Mouse (Mus musculus) bone marrow macrophage, adult 2 months (primary cell): ENCODE results near the gene Tdp2.

Source experiments
- CTCF ChIP-seq: IDR thresholded peaks from 2 replicates; pipeline ENCODE4 v1.5.1; 2012; ENCODE audit warnings: low read depth, mild to moderate bottlenecking, low read length, moderate library complexity
- POLR2A ChIP-seq: IDR thresholded peaks from 2 replicates; pipeline ENCODE4 v1.6.1; 2012; ENCODE audit warnings: mild to moderate bottlenecking, low read depth, low read length, borderline replicate concordance

- TF ChIP-seq CTCF, result no peak
- TF ChIP-seq POLR2A, result no peak
These were observed 45.4 kb upstream of the Tdp2 start for GRCm38 (mm10) chr13:24786014-24786490.
